Mouse (Mus musculus) cerebellum, adult 9-10 months (tissue): Measurements from ENCODE around the gene Tmem125.
"Not testable (repeated sequence)": the region's sequence is repeated elsewhere in the genome, so short reads cannot be mapped to it uniquely, and the experiment has no call there.

Experiments used
- DNase-seq: peaks from one replicate; pipeline ENCODE4 v3.0.0; 2022

Gene Tmem125

GRCm38 (mm10) chr4:118533605-118534004 lies 10.2 kb downstream of the Tmem125 start:
- DNase-seq, result no peak

- no peak for DNase-seq
These were observed 10.7 kb downstream of the Tmem125 start for GRCm38 (mm10) chr4:118533156-118533555.

GRCm38 (mm10) chr4:118532663-118533062 lies 11.2 kb downstream of the Tmem125 start:
- DNase-seq, result no peak

GRCm38 (mm10) chr4:118527720-118528119 lies 16.1 kb downstream of the Tmem125 start:
- DNase-seq, result no peak

GRCm38 (mm10) chr4:118527335-118527681 lies 16.5 kb downstream of the Tmem125 start:
- DNase-seq, result no peak

GRCm38 (mm10) chr4:118526408-118527334 lies 17.2 kb downstream of the Tmem125 start, which contains the start of gene 2610528J11Rik:
Gene 2610528J11Rik, plus strand, starts transcription at chr4:118526999.
- no peak for DNase-seq

GRCm38 (mm10) chr4:118525779-118526178 lies 18.1 kb downstream of the Tmem125 start:
- DNase-seq, result no peak

GRCm38 (mm10) chr4:118523976-118524375 lies 19.9 kb downstream of the Tmem125 start:
- DNase-seq, result no peak

- DNase-seq, result no peak
These were observed 21.6 kb downstream of the Tmem125 start for GRCm38 (mm10) chr4:118522248-118522647.

- DNase-seq, result no peak
These were observed 25.6 kb downstream of the Tmem125 start for GRCm38 (mm10) chr4:118518208-118518607.

- no peak for DNase-seq
These were observed 26.2 kb downstream of the Tmem125 start for GRCm38 (mm10) chr4:118517497-118518146.

- no peak for DNase-seq
These were observed 26.9 kb downstream of the Tmem125 start for GRCm38 (mm10) chr4:118516699-118517496.

- DNase-seq, result no peak
These were observed 34.8 kb downstream of the Tmem125 start for GRCm38 (mm10) chr4:118509050-118509449.

- not testable (repeated sequence) for DNase-seq
These were observed 36.7 kb downstream of the Tmem125 start for GRCm38 (mm10) chr4:118507171-118507570.

- no peak for DNase-seq
These were observed 38.3 kb downstream of the Tmem125 start for GRCm38 (mm10) chr4:118505551-118505950.

- no peak for DNase-seq
These were observed 43.1 kb downstream of the Tmem125 start for GRCm38 (mm10) chr4:118500792-118501191.

- no peak for DNase-seq
These were observed 43.6 kb downstream of the Tmem125 start for GRCm38 (mm10) chr4:118500171-118500724.
